Mouse (Mus musculus): ENCODE data around the gene Gdi2.

Gene Gdi2

GRCm38 (mm10) chr13:3547410-3547809, 9.5 kb downstream of the Gdi2 start:
- no peak for DNase-seq (ENCODE audit: low read depth, low spot score)

GRCm38 (mm10) chr13:3547856-3548255, 10.0 kb downstream of the Gdi2 start:
- no peak for DNase-seq (ENCODE audit: low read depth, low spot score)

GRCm38 (mm10) chr13:3563130-3563529, 25.3 kb downstream of the Gdi2 start:
- DNase-seq (ENCODE audit: low read depth, low spot score), result no peak

GRCm38 (mm10) chr13:3563953-3564352, 26.1 kb downstream of the Gdi2 start:
- no peak for DNase-seq (ENCODE audit: low read depth, low spot score)

- no peak for DNase-seq (ENCODE audit: low read depth, low spot score)
Measured at GRCm38 (mm10) chr13:3590789-3591188, 52.9 kb downstream of the Gdi2 start.

- no peak for DNase-seq (ENCODE audit: low read depth, low spot score)
Measured at GRCm38 (mm10) chr13:3594311-3594710, 56.4 kb downstream of the Gdi2 start.

- no peak for DNase-seq (ENCODE audit: low read depth, low spot score)
Measured at GRCm38 (mm10) chr13:3596232-3596631, 58.4 kb downstream of the Gdi2 start.

- DNase-seq (ENCODE audit: low read depth, low spot score), result no peak
Measured at GRCm38 (mm10) chr13:3609780-3610117, 71.9 kb downstream of the Gdi2 start.

- no peak for DNase-seq (ENCODE audit: low read depth, low spot score)
Measured at GRCm38 (mm10) chr13:3610118-3610794, 72.4 kb downstream of the Gdi2 start.

- DNase-seq (ENCODE audit: low read depth, low spot score), result peak; percentile 98
Measured at GRCm38 (mm10) chr13:3610795-3611438, 73.1 kb downstream of the Gdi2 start, which contains the start of gene Fam208b. Gene Fam208b (minus strand): TSS chr13:3611108.
